Mouse (Mus musculus) left cerebral cortex, postnatal 25 days (tissue): Measurements from ENCODE around the gene Ddx46. TPM values are rescaled to one million over a fixed set of nuclear protein-coding genes. Genes with fewer than 3 reads are reported as not detected.
"Not testable (repeated sequence)": the region's sequence is repeated elsewhere in the genome, so short reads cannot be mapped to it uniquely, and the experiment has no call there.

Source experiments
- DNase-seq, 2 experiments: peaks; one replicate each; pipeline ENCODE4 v3.0.0; 2022; ENCODE audit warnings: low spot score in 2 of 2, mixed read lengths in 1 of 2
- intact Hi-C: fragments of 180-260 bp; cut with DNase I; formaldehyde crosslinking; loops from one replicate; pipeline ENCODE4 v1.15.1; 2025
- total RNA-seq, 2 experiments: library from RNA; stranded (reverse); gene quantifications; 2 replicates each; pipeline ENCODE4 v1.2.3; 2021

The Ddx46 gene
- total RNA-seq, 2 experiments from 2014 or later: 39.9 to 44.0 TPM

GRCm38 (mm10) chr13:55635146-55635571 is 332 bp downstream of the Ddx46 start:
- no peak for DNase-seq
- intact Hi-C loops: no loop called here

DNA sequence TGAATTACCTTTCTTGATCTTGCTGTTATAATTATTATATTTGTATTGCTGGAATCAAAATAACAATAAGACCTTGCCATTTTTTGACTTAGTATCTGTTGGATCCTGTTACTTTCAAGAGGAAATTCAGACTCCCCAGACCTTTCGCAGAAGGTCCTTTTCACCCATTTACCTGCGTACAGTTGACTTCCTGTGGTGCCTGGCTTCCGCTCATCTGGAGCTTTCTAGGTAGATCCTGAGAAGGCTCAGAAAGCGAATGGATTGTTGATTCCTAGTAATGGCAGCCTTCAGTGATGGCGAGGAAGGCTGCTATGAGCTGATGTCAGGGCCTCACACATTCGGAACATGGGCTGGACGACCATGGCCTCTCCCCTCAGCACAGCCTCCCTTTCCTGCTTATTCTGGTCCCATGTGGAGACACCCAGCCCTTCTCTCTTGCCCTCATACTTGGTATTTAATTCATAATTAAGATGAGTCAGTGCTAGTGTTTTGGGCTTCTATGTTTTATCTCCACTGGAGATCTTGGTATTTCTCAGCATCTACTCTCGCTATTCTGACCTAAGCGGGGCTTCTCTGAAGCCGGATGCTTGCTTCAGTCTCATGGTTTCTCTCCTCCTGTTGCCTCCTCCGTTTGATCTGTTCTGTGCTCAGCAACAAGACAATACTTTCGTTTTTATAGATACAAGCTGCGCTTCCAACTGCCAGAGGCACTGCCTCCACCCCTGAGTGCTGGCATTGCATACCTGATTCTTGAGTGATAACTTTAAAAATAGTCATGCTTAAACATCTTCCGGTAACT is 1.6 kb downstream of the Ddx46 start:
- intact Hi-C loops: no loop called here
- no peak for DNase-seq

DNA sequence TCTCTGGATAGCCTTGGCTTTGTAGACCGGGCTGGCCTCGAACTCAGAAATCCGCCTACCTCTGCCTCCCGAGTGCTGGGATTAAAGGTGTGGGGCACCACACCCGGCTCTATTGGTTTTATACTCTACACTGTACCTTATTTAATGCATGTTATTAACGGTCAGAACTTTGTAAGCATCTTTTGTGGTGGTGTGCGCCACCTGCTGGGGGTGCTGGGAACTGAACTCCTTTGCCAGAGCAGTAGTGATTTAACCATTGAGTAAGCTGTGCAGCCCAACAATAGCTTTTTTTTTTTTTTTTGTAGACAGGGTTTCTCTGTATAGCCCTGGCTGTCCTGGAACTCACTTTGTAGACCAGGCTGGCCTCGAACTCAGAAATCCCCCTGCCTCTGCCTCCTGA is 5.7 kb downstream of the Ddx46 start:
- peak; percentile 64 to 72 for DNase-seq
- intact Hi-C loops: not testable (repeated sequence)

DNA sequence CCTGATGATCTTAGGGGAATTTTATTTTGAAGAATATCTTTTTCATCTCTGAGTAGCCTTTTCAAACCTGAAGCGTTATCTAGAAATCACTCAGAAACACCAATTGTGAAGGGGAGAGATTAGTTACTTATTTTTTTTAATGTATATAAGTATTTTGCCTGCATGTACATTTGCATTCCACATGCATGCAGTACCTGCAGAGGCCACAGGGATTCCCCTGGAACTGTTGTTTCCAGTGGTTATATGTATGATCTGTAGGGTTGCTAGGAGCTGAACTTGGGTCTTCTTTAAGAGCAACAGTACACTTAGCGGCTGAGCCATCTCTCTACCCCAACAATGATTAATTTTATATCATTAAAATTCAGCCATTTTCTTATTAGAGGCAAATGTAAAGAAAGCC is 9.7 kb downstream of the Ddx46 start:
- intact Hi-C loops: no loop called here
- no peak for DNase-seq

DNA sequence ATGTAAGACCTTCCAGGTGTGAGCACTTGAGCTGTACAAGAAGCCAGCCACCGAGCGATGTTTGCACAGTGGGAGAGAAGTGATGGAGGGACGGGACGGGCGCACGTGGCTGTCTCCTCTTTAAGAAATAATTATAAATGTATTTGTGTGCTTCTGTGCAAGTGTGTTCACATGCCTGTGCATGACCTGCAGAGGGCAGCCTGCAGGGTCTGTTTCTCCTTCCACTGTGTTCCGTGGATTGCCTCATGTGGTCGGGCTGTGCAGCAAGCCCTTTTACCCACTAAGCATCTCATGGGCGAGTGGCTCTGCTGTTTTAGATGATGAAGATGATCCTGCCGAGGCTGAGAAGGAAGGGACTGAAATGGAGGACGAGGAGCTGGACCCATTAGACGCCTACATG is 15.3 kb downstream of the Ddx46 start:
- intact Hi-C loops: no loop called here
- no peak for DNase-seq

DNA sequence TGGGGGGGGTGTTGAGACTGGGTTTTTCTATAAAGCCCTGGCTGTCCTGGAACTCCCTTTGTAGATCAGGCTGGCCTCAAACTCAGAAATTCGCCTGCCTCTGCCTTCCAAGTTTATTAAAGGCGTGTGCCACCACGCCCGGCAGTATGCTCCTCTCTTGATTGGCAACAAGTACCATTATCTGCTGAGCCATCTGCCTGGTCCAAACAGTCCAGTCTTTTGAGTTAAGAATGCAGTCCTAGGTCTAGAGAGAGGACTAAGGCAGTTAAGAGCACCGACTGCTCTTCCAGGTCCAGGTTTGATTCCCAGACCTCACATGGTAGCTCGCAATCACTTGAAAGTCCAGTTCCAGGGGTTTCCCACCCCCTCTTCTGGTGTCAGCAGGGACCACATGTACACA is 16.2 kb downstream of the Ddx46 start:
- intact Hi-C loops: no loop called here
- DNase-seq: no peak

DNA sequence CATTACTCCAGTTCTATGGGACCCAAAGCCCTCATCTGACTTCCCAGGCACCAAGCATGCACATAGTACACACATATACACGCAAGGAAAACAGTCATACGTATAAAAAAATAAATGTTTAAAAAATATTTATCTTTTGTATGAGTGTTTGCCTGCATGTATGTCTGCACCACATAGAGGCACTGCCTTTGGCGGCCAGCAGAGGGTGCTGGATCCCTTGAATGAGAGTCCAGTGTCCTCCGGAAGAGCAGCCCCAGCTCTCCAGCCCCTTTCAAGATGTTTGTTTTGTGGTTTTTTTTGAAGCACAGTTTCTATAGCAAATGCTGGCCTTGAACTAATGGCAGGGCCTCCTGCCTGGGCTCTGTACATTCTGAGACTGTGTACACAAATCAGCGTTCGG is 33.7 kb downstream of the Ddx46 start:
- DNase-seq: peak in 1 of 2 experiments; percentile 8
- intact Hi-C loops: no loop called here

DNA sequence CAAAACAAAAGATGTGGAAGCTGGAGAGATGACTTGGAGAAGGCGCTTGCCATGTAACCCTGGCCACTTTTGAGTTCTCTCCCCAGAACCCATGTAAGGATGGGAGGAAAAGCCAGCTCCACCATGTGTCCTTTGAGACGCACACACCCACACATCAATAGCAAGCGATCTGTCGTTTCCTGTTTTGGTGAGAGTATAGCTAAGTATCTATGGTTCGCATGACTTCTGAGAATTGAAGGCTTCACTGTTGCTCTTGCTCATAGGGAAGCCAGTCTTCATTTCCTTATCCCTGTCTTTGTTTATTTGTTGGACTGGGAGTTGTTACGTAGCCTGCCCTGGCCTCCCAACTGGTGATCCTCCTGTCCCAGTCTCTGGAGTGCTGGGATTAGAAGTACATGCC is 37.9 kb downstream of the Ddx46 start:
- intact Hi-C loops: no loop called here
- DNase-seq: no peak

DNA sequence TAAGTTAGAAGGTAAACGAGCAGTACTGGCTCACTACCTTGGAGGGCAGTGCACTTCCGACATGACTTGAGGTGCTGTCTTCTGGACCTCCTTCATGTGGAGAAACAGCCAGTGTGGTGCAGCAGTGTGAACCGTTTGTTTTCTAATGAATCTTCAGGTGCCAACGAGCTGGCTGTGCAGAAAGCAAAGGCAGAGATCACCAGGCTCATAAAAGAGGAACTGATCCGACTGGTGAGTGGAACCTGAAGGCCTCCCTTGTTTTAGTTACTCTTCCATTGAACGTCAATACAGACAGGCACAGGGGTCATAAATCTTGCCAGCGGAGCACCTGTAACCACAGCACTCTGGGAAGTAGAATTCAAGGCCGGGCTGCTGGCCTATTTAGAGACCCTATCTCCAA is 42.5 kb downstream of the Ddx46 start:
- intact Hi-C loops: no loop called here
- DNase-seq: no peak

- DNase-seq: no peak
- intact Hi-C loops: no loop called here
Observed at GRCm38 (mm10) chr13:55682201-55682600, 47.4 kb downstream of the Ddx46 start.

GRCm38 (mm10) chr13:55683581-55683980 is 48.8 kb downstream of the Ddx46 start:
- DNase-seq: no peak
- intact Hi-C loops: no loop called here

- intact Hi-C loops: no loop called here
- no peak for DNase-seq
Observed at GRCm38 (mm10) chr13:55686107-55686633, 51.3 kb downstream of the Ddx46 start.

DNA sequence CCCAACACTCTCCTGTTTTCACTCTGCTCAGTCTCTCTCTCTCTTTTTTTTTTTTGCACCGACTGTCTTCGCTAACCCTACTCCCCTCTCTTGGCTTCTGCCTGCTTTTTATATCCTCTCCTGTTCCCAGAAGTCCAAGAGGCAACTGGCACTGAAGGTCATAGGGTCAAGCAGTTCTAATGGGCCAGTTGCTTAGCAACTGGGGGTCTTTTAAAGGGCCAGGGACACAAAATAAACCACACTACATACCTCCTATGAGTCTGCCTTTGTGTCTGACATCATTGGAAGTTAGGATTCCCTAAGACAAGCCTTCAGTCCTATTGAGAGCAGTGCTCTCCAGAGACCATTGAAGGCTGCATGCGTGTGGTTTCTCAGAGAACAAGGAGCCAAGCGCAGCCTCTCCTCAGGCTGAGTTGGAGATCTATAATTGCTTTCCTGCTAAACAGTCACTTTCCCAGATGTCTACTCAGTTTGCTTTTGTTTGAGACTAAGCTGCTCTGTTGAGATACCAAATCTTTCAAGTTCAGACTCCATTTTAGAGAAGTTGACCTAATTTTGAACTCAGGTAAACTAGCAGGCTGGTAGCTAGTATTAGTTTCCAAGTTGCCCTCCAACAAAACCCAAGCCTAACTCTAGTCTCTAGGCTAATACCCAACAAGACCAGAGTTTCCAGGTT is 53.2 kb downstream of the Ddx46 start:
- DNase-seq: no peak
- intact Hi-C loops: no loop called here

DNA sequence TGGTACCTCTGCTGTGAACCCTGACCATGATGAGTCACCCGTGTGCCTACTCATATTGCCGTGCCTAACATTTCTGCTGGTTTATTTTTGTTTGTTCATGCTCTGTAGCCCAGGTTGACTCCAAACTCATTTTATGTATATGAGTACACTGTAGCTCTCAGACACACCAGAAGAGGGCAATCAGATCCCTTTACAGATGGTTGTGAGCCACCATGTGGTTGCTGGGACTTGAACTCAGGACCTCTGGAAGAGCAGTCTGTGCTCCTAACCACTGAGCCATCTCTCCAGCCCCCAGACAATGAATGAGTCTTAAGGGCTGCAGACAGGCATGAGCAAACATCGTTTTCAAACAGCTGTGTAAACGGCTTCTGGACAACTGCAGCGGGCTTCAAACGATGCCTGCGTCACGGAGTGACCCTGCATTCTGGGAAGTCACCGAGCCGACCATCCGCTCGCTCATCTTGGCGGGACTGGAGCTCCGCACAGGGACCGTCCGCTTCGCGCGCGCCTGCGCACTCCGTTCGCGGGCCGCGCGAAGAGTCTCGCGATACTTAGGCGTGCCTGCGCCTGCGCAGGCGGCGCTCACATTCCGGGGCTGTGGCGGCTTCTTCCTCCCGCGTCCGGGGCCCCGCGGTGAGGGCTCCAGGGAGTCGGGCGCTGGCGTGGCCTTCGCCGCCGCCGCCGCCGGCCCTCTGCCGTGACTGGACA is 57.9 kb downstream of the Ddx46 start, which contains the start of gene B230219D22Rik:
Gene B230219D22Rik (plus strand): TSS at position 590 of the 708 bp plus-strand sequence.
- intact Hi-C loops: loop anchor here (1.0 to 2.0 kb wide), 2 partner anchors 22 to 34 kb away; partner anchors contain the start of genes Pcbd2 and Txndc15
- peak; percentile 89 to 91 for DNase-seq

- intact Hi-C loops: loop anchor here (1.0 to 2.0 kb wide), 2 partner anchors 21 to 34 kb away; partner anchors contain the start of genes Pcbd2 and Txndc15
- no peak for DNase-seq
Observed at GRCm38 (mm10) chr13:55693243-55693721, 58.5 kb downstream of the Ddx46 start.

DNA sequence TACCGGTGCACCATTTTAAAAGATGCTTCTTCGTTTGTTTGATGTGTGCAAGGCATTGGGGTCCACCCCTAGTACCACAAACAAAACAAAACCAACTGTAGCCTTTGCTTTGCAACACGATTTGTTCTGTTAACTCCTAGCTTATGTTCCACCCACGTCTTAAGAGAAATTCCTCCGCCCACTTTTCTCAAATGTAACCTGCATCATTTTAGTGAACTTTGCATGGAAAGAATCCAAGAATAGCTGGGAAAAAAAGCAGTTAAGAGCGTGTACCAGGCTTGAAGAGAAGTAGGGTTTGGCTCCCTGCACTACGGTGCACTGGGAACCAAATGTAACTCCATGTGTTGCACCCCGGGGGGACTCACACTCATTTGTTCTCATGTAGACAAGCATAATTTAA is 59.3 kb downstream of the Ddx46 start:
- intact Hi-C loops: no loop called here
- no peak for DNase-seq

DNA sequence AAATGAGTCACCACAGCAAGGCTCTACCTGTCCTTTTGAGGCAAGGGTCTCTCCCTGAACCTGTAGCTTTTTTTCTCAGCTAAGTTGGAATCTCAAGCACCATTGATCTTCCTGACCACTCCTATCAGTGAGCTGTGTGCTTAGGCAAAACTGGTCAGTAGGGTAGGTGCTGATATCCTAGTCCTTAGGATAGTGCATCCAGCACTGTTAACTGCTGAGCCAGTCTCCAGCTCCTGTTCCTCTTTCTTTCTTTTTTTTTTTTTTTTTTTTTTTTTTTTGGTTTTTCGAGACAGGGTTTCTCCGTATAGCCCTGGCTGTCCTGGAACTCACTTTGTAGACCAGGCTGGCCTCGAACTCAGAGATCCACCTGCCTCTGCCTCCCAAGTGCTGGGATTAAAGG is 61.2 kb downstream of the Ddx46 start:
- DNase-seq, intact Hi-C loops: not testable (repeated sequence)

- intact Hi-C loops: no loop called here
Observed at GRCm38 (mm10) chr13:55704301-55704700, 69.5 kb downstream of the Ddx46 start.

GRCm38 (mm10) chr13:55712846-55713245 is 78.0 kb downstream of the Ddx46 start:
- intact Hi-C loops: no loop called here
- DNase-seq: no peak

More at GRCm38 (mm10) chr13:55704301-55704700, 69.5 kb downstream of the Ddx46 start:
- DNase-seq: no peak
